Mouse (Mus musculus): ENCODE measurements around the gene Eif4b. TPM values are rescaled to one million over a fixed set of nuclear protein-coding genes. Genes with fewer than 3 reads are reported as not detected.

Eif4b gene
- polyA plus RNA-seq, 1 experiment from 2014 or later, result 46.5 TPM

DNA sequence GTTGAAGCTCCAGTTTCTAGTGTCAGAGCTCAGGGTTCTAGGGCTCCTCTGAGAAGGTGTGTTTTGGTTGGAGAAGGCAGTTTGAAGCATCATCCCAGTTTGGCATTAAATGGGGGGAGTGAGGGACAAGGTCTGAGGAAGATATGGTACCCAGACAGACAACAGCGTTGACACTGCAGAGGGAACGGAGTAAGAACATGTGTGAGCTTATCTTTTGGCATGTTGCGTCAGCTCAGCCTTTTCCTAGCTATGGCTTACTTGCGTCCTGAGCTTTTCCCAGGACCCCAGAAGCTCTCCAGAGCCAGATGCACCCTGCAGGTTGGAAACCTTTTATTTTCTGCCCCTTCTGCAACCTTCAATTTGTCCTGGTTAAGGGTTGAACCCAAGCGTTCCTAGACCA lies 72.5 kb downstream of the Eif4b start:
- no peaks in the 10 kb centered on the region for H3K9me3 ChIP-seq (ENCODE audit: control insufficient read depth, low read length)
- H3K4me2 ChIP-seq (replicated peaks; ENCODE audit: low read depth), result no peak overlapping the region
- DNase-seq (ENCODE audit: low spot score) (no peak), ATAC-seq (ENCODE audit: low FRiP score, low TSS enrichment) (no peak)
- TF ChIP-seq CTCF (IDR thresholded peaks at IDR 0.05; ENCODE audit: low read depth) (no peak), EP300 (optimal IDR thresholded peaks at IDR 0.05) (no peak)
- H3K36me3 ChIP-seq (ENCODE audit: control insufficient read depth, insufficient read depth, low read length), result no peaks in the 10 kb centered on the region
- H3K4me3 ChIP-seq (ENCODE audit: low read depth, low read length), result no peak overlapping the region
- no peak overlapping the region for H3K27ac ChIP-seq (replicated peaks)
- peaks cover 4% of the 10 kb centered on the region; the same call in 1 of the 2 replicates for H3K4me1 ChIP-seq (replicated peaks; ENCODE audit: control insufficient read depth, insufficient read depth)
- 82% methylated on average over 5 of the region's 5 CpGs for WGBS
- H3K9ac ChIP-seq (ENCODE audit: low read length), result no peak overlapping the region
- H3K27me3 ChIP-seq (ENCODE audit: control insufficient read depth, insufficient read depth, low read length), result no peaks in the 10 kb centered on the region

Other genes with a start within 250 kb of the Eif4b start
- gene Krt1, start 223.0 kb upstream of the Eif4b start, polyA plus RNA-seq (2015; fragmentation: Nextera tagmentation; extraction: Ambion mirVana), result 588 and 700 TPM in 2 replicates
- gene Krt77, start 204.1 kb upstream of the Eif4b start, polyA plus RNA-seq (2015; fragmentation: Nextera tagmentation; extraction: Ambion mirVana), result 5.1 and 5.3 TPM in 2 replicates
- gene Krt76, start 180.9 kb upstream of the Eif4b start, polyA plus RNA-seq (2015; fragmentation: Nextera tagmentation; extraction: Ambion mirVana), result 1.9 and 2.2 TPM in 2 replicates
- 4,471 and 4,814 TPM in 2 replicates for gene Krt4, start 149.0 kb upstream of the Eif4b start, polyA plus RNA-seq (2015; fragmentation: Nextera tagmentation; extraction: Ambion mirVana)
- gene Krt79, start 133.4 kb upstream of the Eif4b start, polyA plus RNA-seq (2015; fragmentation: Nextera tagmentation; extraction: Ambion mirVana), result 12.2 and 14.3 TPM in 2 replicates
- gene Krt78, start 119.5 kb upstream of the Eif4b start, polyA plus RNA-seq (2015; fragmentation: Nextera tagmentation; extraction: Ambion mirVana), result 49.3 and 73.4 TPM in 2 replicates
- 1,902 and 1,960 TPM in 2 replicates for gene Krt8, start 69.3 kb upstream of the Eif4b start, polyA plus RNA-seq (2015; fragmentation: Nextera tagmentation; extraction: Ambion mirVana)
- gene Krt18, start 45.6 kb upstream of the Eif4b start, polyA plus RNA-seq (2015; fragmentation: Nextera tagmentation; extraction: Ambion mirVana), result 715 and 753 TPM in 2 replicates
- 11.9 and 15.5 TPM in 2 replicates for gene Tns2, start 26.6 kb downstream of the Eif4b start, polyA plus RNA-seq (2015; fragmentation: Nextera tagmentation; extraction: Ambion mirVana)
- gene Spryd3, start 62.5 kb downstream of the Eif4b start, polyA plus RNA-seq (2015; fragmentation: Nextera tagmentation; extraction: Ambion mirVana), result 28.5 and 29.0 TPM in 2 replicates
- gene Igfbp6, start 70.6 kb downstream of the Eif4b start, polyA plus RNA-seq (2015; fragmentation: Nextera tagmentation; extraction: Ambion mirVana), result 30.6 and 39.5 TPM in 2 replicates
- 5.9 and 6.0 TPM in 2 replicates for gene Soat2, start 76.8 kb downstream of the Eif4b start, polyA plus RNA-seq (2015; fragmentation: Nextera tagmentation; extraction: Ambion mirVana)
- gene Zfp740, start 129.5 kb downstream of the Eif4b start, polyA plus RNA-seq (2015; fragmentation: Nextera tagmentation; extraction: Ambion mirVana), result 19.9 and 20.2 TPM in 2 replicates
- gene Csad, start 131.0 kb downstream of the Eif4b start, polyA plus RNA-seq (2015; fragmentation: Nextera tagmentation; extraction: Ambion mirVana), result 32.1 and 39.4 TPM in 2 replicates
- 1.2 TPM in 2 replicates for gene Itgb7, start 158.2 kb downstream of the Eif4b start, polyA plus RNA-seq (2015; fragmentation: Nextera tagmentation; extraction: Ambion mirVana)
- gene Rarg, start 183.7 kb downstream of the Eif4b start, polyA plus RNA-seq (2015; fragmentation: Nextera tagmentation; extraction: Ambion mirVana), result 27.2 and 34.6 TPM in 2 replicates
- 0.10 and 0.12 TPM in 2 replicates for gene Gm9918, start 196.8 kb downstream of the Eif4b start, polyA plus RNA-seq (2015; fragmentation: Nextera tagmentation; extraction: Ambion mirVana)
- gene Mfsd5, start 205.7 kb downstream of the Eif4b start, polyA plus RNA-seq (2015; fragmentation: Nextera tagmentation; extraction: Ambion mirVana), result 81.6 and 83.6 TPM in 2 replicates
- gene Espl1, start 222.5 kb downstream of the Eif4b start, polyA plus RNA-seq (2015; fragmentation: Nextera tagmentation; extraction: Ambion mirVana), result 2.2 and 4.0 TPM in 2 replicates